Mouse (Mus musculus) lung, postnatal 0 days (tissue): Measurements from ENCODE around the gene Lmna.

Experiments
- CTCF ChIP-seq: IDR thresholded peaks from 2 replicates; pipeline ENCODE4 v1.5.1; 2016; ENCODE audit warnings: antibody characterized with exemption, mild to moderate bottlenecking
- EP300 ChIP-seq: IDR thresholded peaks from 2 replicates; pipeline ENCODE4 v1.6.1; 2016; ENCODE audit warnings: antibody characterized with exemption, mild to moderate bottlenecking, control low read depth

DNA sequence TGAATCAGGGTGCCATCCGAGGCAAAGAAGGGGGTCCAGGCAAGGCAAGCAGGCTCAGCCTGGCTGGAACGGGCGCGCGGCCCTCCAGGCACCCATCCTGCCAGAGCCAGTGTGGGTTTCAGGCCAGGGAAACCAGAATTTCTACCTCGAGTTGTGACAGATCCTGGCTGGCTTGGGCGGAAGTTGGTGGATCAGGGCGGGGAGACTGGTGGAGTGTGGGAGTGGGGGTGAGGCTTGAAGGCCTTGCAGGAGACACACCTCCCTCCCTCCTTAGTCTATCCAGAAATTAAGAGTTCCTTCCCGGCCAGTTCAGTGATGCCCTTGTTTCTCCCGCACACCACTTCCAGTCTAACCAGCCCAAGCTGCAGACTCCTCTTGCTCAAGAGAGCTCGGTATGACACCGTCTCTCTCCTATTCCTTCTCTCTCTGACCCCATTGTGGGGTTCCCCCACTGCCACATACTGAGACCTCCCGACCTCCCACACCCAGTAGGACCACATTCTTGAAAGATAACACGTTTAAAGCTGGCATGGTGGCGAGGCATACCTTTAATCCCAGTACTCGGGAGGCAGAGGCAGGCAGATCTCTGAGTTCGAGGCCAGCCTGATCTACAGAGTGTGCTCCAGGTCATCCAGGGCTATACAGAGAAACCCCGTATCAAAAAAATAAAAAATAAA, 54.0 kb downstream of the Lmna start:
- TF ChIP-seq CTCF (no peak), EP300 (no peak)
